Mouse (Mus musculus): ENCODE results near the gene Ncs1. TPM values are rescaled to one million over a fixed set of nuclear protein-coding genes. Genes with fewer than 3 reads are reported as not detected.

Gene Ncs1
- total and polyA plus RNA-seq, 2 experiments from 2014 or later: 149 to 164 TPM

DNA sequence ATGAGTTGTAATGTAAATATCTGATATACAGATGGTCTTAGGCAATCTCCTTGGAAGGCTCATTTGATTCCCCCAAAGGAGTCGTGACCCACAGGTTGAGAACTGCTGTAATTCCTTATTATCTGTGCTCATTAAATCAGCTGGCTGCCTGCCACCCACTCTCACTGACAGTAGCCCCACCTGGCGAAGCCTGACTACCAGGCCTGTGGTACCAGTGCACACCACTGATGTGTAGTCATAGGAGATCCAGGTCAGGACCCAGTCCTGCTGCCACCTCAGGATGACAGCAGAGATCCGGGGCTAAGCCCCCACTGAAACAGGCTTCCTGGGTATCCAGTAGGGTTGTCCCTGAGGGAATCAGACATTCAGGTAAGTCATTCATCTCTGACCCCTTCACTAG, 27.0 kb upstream of the Ncs1 start:
- no peak overlapping the region for H3K4me2 ChIP-seq (ENCODE audit: low read depth)
- DNase-seq (no peak), ATAC-seq (no peak)
- 63% methylated on average over 3 of the region's 3 CpGs for WGBS
- H3K9ac ChIP-seq: no peak overlapping the region
- H3K27ac ChIP-seq (ENCODE audit: low read depth, low read length): no peak overlapping the region
- no peak overlapping the region for H3K4me3 ChIP-seq (ENCODE audit: low read depth, low read length)
- no peak for TF ChIP-seq CTCF (IDR thresholded peaks at IDR 0.05; ENCODE audit: low read depth)
- H3K36me3 ChIP-seq (ENCODE audit: insufficient read depth): peaks cover 13% of the 10 kb centered on the region
- no peaks in the 10 kb centered on the region for H3K27me3 ChIP-seq (ENCODE audit: insufficient read depth, low read length)
- H3K9me3 ChIP-seq (ENCODE audit: low read length): no peaks in the 10 kb centered on the region
- no peaks in the 10 kb centered on the region for H3K4me1 ChIP-seq (ENCODE audit: insufficient read depth)

DNA sequence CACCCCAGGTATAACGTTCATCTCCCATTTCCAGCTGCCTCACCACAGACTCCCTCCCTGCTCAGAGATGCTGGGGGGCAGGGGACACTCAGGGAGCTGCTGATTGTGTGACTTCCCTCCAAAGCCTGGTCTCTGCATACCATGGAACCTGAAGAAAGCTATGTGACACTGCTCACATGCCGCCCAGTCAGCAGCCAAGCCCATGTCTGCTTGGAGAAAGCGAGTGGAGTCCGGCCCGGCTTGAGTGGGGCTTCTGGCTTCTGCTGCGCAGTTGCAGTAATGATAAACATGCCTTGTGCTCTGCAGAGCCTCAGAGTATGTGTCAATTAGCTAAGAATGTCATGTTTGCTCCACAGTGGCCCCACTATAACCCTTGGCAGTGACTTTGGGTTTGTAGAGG, 26.2 kb upstream of the Ncs1 start:
- no peak overlapping the region for H3K4me2 ChIP-seq (ENCODE audit: low read depth)
- peaks cover 8% of the 10 kb centered on the region for H3K36me3 ChIP-seq (ENCODE audit: insufficient read depth)
- no peak overlapping the region for H3K27ac ChIP-seq (ENCODE audit: low read depth, low read length)
- no peak overlapping the region for H3K9ac ChIP-seq
- H3K4me1 ChIP-seq (ENCODE audit: insufficient read depth): no peaks in the 10 kb centered on the region
- ATAC-seq: no peak
- no peak for TF ChIP-seq CTCF (IDR thresholded peaks at IDR 0.05; ENCODE audit: low read depth)
- no peak for DNase-seq
- H3K9me3 ChIP-seq (ENCODE audit: low read length): no peaks in the 10 kb centered on the region
- H3K27me3 ChIP-seq (ENCODE audit: insufficient read depth, low read length): no peaks in the 10 kb centered on the region
- WGBS: 85% methylated on average over 6 of the region's 6 CpGs
- no peak overlapping the region for H3K4me3 ChIP-seq (ENCODE audit: low read depth, low read length)

DNA sequence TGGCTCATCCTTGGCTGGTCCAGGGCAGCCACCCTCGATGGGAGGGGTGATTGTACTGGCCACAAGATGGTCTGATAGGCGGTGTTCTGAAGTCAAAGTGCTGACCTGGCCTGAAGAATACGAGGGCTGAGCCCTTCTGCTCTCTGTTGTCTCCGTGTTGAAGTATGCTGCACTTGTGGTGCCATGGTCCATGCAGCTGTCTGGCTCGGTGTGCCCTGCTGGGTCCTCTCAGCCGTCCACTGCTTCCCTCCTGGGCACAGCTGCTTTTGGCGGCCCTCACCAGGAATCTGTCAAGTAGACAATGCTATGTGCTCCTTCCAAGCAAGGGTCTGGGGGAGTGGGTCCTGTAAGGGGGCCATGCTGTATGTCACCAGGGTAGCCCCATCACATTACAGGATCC, 24.8 kb upstream of the Ncs1 start:
- no peak overlapping the region for H3K4me3 ChIP-seq (ENCODE audit: low read depth, low read length)
- ATAC-seq (0 out of 2 replicates have a peak, but pooled peaks have one; percentile 23), DNase-seq (no peak)
- no peaks in the 10 kb centered on the region for H3K36me3 ChIP-seq (ENCODE audit: insufficient read depth)
- H3K4me1 ChIP-seq (ENCODE audit: insufficient read depth): no peaks in the 10 kb centered on the region
- H3K9me3 ChIP-seq (ENCODE audit: low read length): no peaks in the 10 kb centered on the region
- no peak overlapping the region for H3K9ac ChIP-seq
- TF ChIP-seq CTCF (IDR thresholded peaks at IDR 0.05; ENCODE audit: low read depth): no peak
- no peak overlapping the region for H3K4me2 ChIP-seq (ENCODE audit: low read depth)
- H3K27ac ChIP-seq (ENCODE audit: low read depth, low read length): no peak overlapping the region
- WGBS: 69% methylated on average over 7 of the region's 7 CpGs
- no peaks in the 10 kb centered on the region for H3K27me3 ChIP-seq (ENCODE audit: insufficient read depth, low read length)

DNA sequence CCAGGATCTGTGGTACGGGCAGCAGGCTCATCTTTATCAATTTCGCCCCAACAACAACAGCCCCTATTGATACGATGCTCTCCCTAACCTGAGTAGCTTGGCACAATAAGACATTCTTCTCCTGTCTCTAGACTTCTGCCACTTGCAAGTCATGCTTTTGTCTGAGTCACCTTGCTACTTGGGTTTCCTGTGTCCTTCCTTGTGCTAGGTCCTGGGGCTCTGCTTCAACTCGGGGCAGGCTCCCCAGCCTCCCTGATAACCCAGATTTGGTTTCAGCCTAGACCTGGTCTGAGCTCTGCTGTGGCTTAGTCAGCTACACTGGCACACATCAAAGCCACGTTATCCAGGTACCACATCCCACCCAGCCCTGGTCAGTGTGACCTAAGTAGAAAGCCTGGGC, 24.0 kb upstream of the Ncs1 start:
- 85% methylated on average over 5 of the region's 5 CpGs for WGBS
- Histone ChIP-seq H3K4me1 (ENCODE audit: insufficient read depth) (no peaks in the 10 kb centered on the region), H3K9ac (no peak overlapping the region), H3K27ac (ENCODE audit: low read depth, low read length) (no peak overlapping the region), H3K4me3 (ENCODE audit: low read depth, low read length) (no peak overlapping the region), H3K4me2 (ENCODE audit: low read depth) (no peak overlapping the region), H3K36me3 (ENCODE audit: insufficient read depth) (no peaks in the 10 kb centered on the region), H3K9me3 (ENCODE audit: low read length) (no peaks in the 10 kb centered on the region), H3K27me3 (ENCODE audit: insufficient read depth, low read length) (no peaks in the 10 kb centered on the region)
- ATAC-seq (no peak), DNase-seq (no peak)
- no peak for TF ChIP-seq CTCF (IDR thresholded peaks at IDR 0.05; ENCODE audit: low read depth)

DNA sequence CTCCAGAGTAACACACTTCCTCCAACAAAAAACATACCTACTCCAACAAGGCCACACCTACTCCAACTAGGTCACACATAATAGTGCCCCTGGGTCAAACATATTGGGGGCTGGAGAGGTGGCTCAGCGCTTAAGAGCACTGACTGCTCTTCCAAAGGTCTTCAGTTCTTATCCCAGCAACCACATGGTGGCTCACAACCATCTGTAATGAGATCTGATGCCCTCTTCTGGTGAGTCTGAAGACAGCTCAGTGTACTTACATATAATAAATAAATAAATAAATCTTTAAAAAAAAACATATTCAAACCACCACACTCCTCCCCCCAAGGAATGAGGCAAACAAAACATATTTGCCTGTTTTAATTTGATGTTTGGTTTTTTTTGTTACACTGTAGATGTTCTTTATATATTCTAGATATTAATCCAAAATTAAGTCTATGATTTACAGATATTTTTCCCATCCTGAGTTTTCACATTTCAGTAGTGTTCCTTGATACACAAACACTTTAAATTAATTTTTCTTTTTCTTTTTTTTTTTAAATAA, 16.8 kb upstream of the Ncs1 start:
- no peaks in the 10 kb centered on the region for H3K9me3 ChIP-seq (ENCODE audit: low read length)
- no peaks in the 10 kb centered on the region for H3K4me1 ChIP-seq (ENCODE audit: insufficient read depth)
- H3K27me3 ChIP-seq (ENCODE audit: insufficient read depth, low read length): no peaks in the 10 kb centered on the region
- DNase-seq (no peak), ATAC-seq (no peak)
- no peak overlapping the region for H3K9ac ChIP-seq
- 52% methylated on average over 1 of the region's 1 CpGs for WGBS
- H3K36me3 ChIP-seq (ENCODE audit: insufficient read depth): no peaks in the 10 kb centered on the region
- H3K27ac ChIP-seq (ENCODE audit: low read depth, low read length): no peak overlapping the region
- 0 out of 2 replicates have a peak, but pooled peaks have one; percentile 17 for TF ChIP-seq CTCF (IDR thresholded peaks at IDR 0.05; ENCODE audit: low read depth)
- no peak overlapping the region for H3K4me3 ChIP-seq (ENCODE audit: low read depth, low read length)
- H3K4me2 ChIP-seq (ENCODE audit: low read depth): no peak overlapping the region

DNA sequence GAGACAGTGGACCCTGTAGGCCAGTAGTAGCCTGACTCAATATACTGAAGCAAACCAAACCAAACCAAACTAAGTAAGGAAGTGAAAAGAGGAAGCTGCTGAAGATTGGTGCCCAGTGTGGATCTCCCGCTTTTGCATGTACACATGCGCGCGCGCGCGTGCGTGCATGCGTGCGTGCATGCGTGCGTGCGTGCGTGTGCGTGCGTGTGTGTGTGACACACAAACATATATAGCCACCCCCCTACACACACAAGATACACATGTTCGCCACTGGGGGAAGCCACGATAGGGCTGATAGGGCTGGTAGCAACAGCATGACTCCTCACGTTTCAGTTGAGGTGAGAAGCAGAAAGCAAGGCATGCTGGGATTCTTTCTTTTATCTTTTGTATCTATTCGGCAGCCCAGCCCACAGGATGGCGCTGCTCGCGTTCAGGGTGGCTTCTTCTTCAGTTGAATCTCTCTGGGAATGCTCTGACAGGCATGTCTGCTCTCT, 6.4 kb upstream of the Ncs1 start:
- WGBS: 36% methylated on average over 23 of the region's 23 CpGs
- Histone ChIP-seq H3K4me2 (ENCODE audit: low read depth) (peak overlapping the region; percentile 26), H3K27ac (ENCODE audit: low read depth, low read length) (no peak overlapping the region), H3K36me3 (ENCODE audit: insufficient read depth) (no peaks in the 10 kb centered on the region), H3K9me3 (ENCODE audit: low read length) (no peaks in the 10 kb centered on the region), H3K27me3 (ENCODE audit: insufficient read depth, low read length) (no peaks in the 10 kb centered on the region; the same call in 1 of the 2 replicates), H3K4me1 (ENCODE audit: insufficient read depth) (no peaks in the 10 kb centered on the region), H3K9ac (no peak overlapping the region), H3K4me3 (ENCODE audit: low read depth, low read length) (no peak overlapping the region)
- ATAC-seq (peak; percentile 94), DNase-seq (peak; percentile 76)
- TF ChIP-seq CTCF (IDR thresholded peaks at IDR 0.05; ENCODE audit: low read depth): peak; percentile 56

DNA sequence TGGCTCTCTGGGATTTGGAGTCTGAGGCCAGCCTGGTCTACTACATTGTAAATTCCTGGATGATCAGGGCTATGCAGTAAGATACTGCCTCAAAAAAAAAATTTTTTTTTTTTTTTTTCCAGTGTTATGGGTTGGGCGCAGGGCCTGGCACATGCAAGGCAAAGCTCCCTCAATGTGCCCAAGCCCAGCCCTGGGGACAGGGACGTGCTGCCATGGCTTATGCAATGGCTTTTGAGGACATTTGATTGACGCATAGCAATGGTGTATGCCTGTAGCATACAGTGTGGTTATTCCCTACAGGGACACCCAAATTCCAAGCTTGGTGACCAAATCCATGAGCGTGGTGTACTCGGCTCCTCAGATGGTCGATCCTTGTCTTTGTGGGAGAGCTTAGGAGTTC, 5.8 kb upstream of the Ncs1 start:
- Histone ChIP-seq H3K4me1 (ENCODE audit: insufficient read depth) (0 out of 2 replicates have a peak, but pooled peaks cover 2% of the 10 kb centered on the region), H3K27me3 (ENCODE audit: insufficient read depth, low read length) (no peaks in the 10 kb centered on the region; the same call in 1 of the 2 replicates)
- WGBS: 82% methylated on average over 6 of the region's 6 CpGs

More for the DNA sequence above, 5.8 kb upstream of the Ncs1 start:
- Histone ChIP-seq H3K4me3 (ENCODE audit: low read depth, low read length) (no peak overlapping the region), H3K9ac (no peak overlapping the region), H3K27ac (ENCODE audit: low read depth, low read length) (no peak overlapping the region), H3K36me3 (ENCODE audit: insufficient read depth) (no peaks in the 10 kb centered on the region), H3K9me3 (ENCODE audit: low read length) (no peaks in the 10 kb centered on the region), H3K4me2 (ENCODE audit: low read depth) (no peak overlapping the region)
- TF ChIP-seq CTCF (IDR thresholded peaks at IDR 0.05; ENCODE audit: low read depth): no peak
- DNase-seq (no peak), ATAC-seq (0 out of 2 replicates have a peak, but pooled peaks have one; percentile 6)
